Comparison of ENCODE assay signal across 8 mouse cellular contexts in the genomic region with DNA sequence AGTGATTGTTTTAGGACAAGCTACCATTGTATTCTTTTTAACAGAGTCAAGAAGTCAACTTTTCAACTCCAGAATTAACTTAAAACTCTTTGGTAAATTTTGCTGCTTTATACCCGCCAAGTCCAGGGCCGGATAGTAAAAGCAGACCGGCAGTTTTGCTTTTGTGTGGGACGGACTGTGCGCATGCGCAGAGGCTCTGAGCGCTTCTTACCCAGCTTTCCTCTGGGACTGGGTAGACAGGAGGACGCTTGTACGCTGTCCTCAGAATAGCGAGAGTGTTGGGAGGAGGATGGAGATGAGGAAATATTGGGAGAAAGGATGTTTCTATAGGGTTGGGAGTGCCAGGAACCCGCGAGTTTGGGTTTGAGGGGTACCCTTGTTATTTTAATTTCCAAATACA.
A peak's percentile ranks its signal among the peaks of the same experiment; 100 is the strongest.
DNase-seq lines count a peak whose midpoint lies in the region; ATAC-seq lines count a peak whose summit lies in the region.

No protein-coding gene starts in this region.

- peak overlapping the region; percentile 15; the same call in 1 of the 2 replicates for H3K9ac ChIP-seq in embryonic facial prominence, embryonic 11.5 days (replicated peaks; ENCODE audit: low read length)
- H3K9ac ChIP-seq in midbrain, embryonic 11.5 days (ENCODE audit: low read length), result 0 out of 2 replicates have a peak overlapping the region, but pooled peaks have one; percentile 6

- 6% methylated on average over 12 of the region's 12 CpGs for WGBS in embryonic facial prominence, embryonic 11.5 days
- 28% methylated on average over 12 of the region's 12 CpGs for WGBS in limb, embryonic 10.5 days
- WGBS in midbrain, embryonic 11.5 days, result 7% methylated on average over 12 of the region's 12 CpGs

- no peaks in the 10 kb centered on the region for H3K27me3 ChIP-seq in embryonic facial prominence, embryonic 11.5 days (ENCODE audit: control insufficient read depth, insufficient read depth, low read length)
- peaks cover 65% of the 10 kb centered on the region for H3K27me3 ChIP-seq in limb, embryonic 10.5 days (ENCODE audit: low read depth, poor library complexity, severe bottlenecking)
- H3K27me3 ChIP-seq in midbrain, embryonic 11.5 days (ENCODE audit: control insufficient read depth, insufficient read depth, low read length), result peaks cover 25% of the 10 kb centered on the region

- no peak overlapping the region for H3K4me3 ChIP-seq in embryonic facial prominence, embryonic 11.5 days (ENCODE audit: low read depth, low read length)
- H3K4me3 ChIP-seq in limb, embryonic 10.5 days, result peak overlapping the region; percentile 41
- H3K4me3 ChIP-seq in midbrain, embryonic 11.5 days (ENCODE audit: low read depth, low read length), result 0 out of 2 replicates have a peak overlapping the region, but pooled peaks have one; percentile 12

- H3K4me2 ChIP-seq in embryonic facial prominence, embryonic 11.5 days (ENCODE audit: low read depth, low read length), result 0 out of 2 replicates have a peak overlapping the region, but pooled peaks have one; percentile 13
- H3K4me2 ChIP-seq in midbrain, embryonic 11.5 days, result peak overlapping the region; percentile 32

- ATAC-seq in embryonic facial prominence, embryonic 11.5 days (replicated peaks; ENCODE audit: insufficient number of reproducible peaks, low FRiP score, low TSS enrichment, low read depth), result peak; percentile 63; the same call in 1 of the 2 replicates
- peak; percentile 76 for ATAC-seq in midbrain, embryonic 11.5 days (ENCODE audit: low FRiP score)
- no peak for ATAC-seq in erythroid progenitor cell, adult 5-6 weeks (replicated peaks; ENCODE audit: low FRiP score, poor library complexity, severe bottlenecking)

- 0 out of 2 replicates have a peak overlapping the region, but pooled peaks have one; percentile 43 for H3K27ac ChIP-seq in embryonic facial prominence, embryonic 11.5 days (replicated peaks; ENCODE audit: low read depth, low read length)
- H3K27ac ChIP-seq in limb, embryonic 10.5 days, result peak overlapping the region; percentile 42; the same call in 1 of the 2 replicates
- no peak overlapping the region for H3K27ac ChIP-seq in midbrain, embryonic 11.5 days (ENCODE audit: low read depth, low read length)

- H3K36me3 ChIP-seq in embryonic facial prominence, embryonic 11.5 days (replicated peaks; ENCODE audit: control insufficient read depth, insufficient read depth, low read depth, low read length), result no peaks in the 10 kb centered on the region
- no peaks in the 10 kb centered on the region for H3K36me3 ChIP-seq in limb, embryonic 10.5 days
- no peaks in the 10 kb centered on the region for H3K36me3 ChIP-seq in midbrain, embryonic 11.5 days (ENCODE audit: control insufficient read depth, insufficient read depth, low read length)

- peaks cover 6% of the 10 kb centered on the region for H3K4me1 ChIP-seq in embryonic facial prominence, embryonic 11.5 days (ENCODE audit: control insufficient read depth, insufficient read depth, low read length)
- H3K4me1 ChIP-seq in limb, embryonic 10.5 days, result peaks cover 46% of the 10 kb centered on the region
- H3K4me1 ChIP-seq in midbrain, embryonic 11.5 days (ENCODE audit: control insufficient read depth, insufficient read depth, low read length), result peaks cover 22% of the 10 kb centered on the region

- peak; percentile 79 for DNase-seq in adrenal gland, postnatal 25 days
- DNase-seq in embryonic facial prominence, embryonic 11.5 days (ENCODE audit: low spot score), result peak; percentile 87
- peak; percentile 78 for DNase-seq in heart, adult 8-10 months (ENCODE audit: low spot score)
- DNase-seq in kidney, adult 8-10 months, result peak; percentile 63 to 70
- peak; percentile 72 for DNase-seq in limb, embryonic 10.5 days (ENCODE audit: low spot score)
- peak; percentile 99 for DNase-seq in midbrain, embryonic 11.5 days (ENCODE audit: low spot score, missing footprints)
- DNase-seq in skeletal muscle tissue, adult 2 months (ENCODE audit: low read depth, low spot score), result peak; percentile 80

- H3K9me3 ChIP-seq in embryonic facial prominence, embryonic 11.5 days (replicated peaks; ENCODE audit: control insufficient read depth, low read length), result no peaks in the 10 kb centered on the region
- no peaks in the 10 kb centered on the region for H3K9me3 ChIP-seq in limb, embryonic 10.5 days (replicated peaks)
- no peaks in the 10 kb centered on the region for H3K9me3 ChIP-seq in midbrain, embryonic 11.5 days (ENCODE audit: control insufficient read depth, low read length)
